Mouse (Mus musculus): ENCODE measurements around the gene Nfx1.

DNA sequence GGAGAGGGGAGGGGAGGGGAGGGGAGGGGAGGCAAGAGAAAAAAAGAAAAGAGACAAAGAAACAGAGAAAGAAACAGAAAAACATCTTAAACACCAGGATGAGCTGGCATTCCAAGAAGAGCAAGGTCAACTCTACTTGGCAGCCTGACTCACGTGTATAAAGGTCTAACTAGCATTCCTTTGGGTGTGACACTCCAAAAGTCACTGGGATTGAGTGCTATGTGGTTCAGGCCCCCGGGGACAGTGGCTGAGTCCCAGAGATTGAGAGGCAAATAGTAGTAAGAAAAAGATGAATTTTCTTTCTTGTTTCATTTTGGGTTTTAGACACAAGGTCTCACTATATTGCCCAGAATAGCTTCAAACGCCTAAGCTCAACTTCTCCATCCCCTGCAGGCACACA, 67.2 kb downstream of the Nfx1 start:
- no peak for TF ChIP-seq CTCF (IDR thresholded peaks at IDR 0.05; ENCODE audit: low read depth)
- TF ChIP-seq EP300 (IDR thresholded peaks at IDR 0.05; ENCODE audit: low read depth), result no peak
